Mouse (Mus musculus) embryonic fibroblast, embryonic 13.5 days (primary cell): Measurements from ENCODE around the gene Npsr1.

Source experiments
- CTCF ChIP-seq: IDR thresholded peaks from 2 replicates; pipeline ENCODE4 v1.5.1; 2011; ENCODE audit warnings: mild to moderate bottlenecking, control low read depth, low read length, moderate library complexity, borderline replicate concordance; ENCODE audit not compliant: insufficient read depth
- POLR2A ChIP-seq: IDR thresholded peaks from 2 replicates; pipeline ENCODE4 v1.6.1; 2011; ENCODE audit warnings: low read depth, mild to moderate bottlenecking, control low read depth, low read length, moderate library complexity

DNA sequence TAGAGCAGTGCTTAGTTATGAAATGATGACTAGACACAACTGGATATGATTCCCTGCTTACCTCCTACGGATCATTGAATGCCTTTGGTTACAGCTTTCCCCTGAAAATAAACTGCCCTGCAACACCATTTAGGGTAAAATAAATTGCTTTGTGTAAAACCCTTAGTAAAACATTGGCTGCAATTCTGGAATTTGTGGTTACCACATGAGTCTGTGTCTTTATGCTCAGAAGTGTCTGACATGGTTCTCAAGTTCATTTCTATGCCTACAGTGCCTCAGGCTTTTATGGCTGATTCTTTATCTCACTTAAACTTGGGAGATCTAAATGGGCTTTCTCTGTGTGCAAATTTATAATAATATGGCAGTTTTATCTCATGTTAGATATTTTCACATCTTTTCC is 26.1 kb upstream of the Npsr1 start:
- TF ChIP-seq CTCF (no peak), POLR2A (no peak)
